Mouse (Mus musculus) thymus, adult 18-20 months (tissue): ENCODE results near the gene Cox8c.

Experiments used
- DNase-seq, 2 experiments: peaks; one replicate each; pipeline ENCODE4 v3.0.0; 2022; ENCODE audit warnings: mixed read lengths in 2 of 2

Gene Cox8c

DNA sequence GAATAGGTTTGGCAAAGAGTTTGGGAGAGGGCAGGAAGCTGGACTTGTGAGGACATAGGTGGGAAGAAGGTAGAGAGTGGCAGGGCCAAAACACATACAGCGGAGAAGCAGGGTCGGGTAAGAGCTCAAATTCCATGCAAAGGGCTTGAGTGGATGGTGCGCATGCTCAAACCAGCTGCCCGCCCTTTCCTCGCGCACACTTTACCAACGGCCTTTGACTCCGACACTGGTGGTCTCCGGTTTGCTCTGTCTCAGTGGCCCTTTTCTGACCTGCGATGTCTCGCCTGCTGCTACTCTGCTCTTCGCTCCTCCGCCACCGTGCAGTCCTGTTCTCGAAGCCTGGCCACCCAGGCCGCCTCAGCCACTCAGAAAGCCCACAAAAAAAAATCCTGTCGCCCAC is at the start of gene Cox8c:
Gene Cox8c, plus strand, starts transcription at position 226 of the 400 bp plus-strand sequence.
- no peak for DNase-seq

DNA sequence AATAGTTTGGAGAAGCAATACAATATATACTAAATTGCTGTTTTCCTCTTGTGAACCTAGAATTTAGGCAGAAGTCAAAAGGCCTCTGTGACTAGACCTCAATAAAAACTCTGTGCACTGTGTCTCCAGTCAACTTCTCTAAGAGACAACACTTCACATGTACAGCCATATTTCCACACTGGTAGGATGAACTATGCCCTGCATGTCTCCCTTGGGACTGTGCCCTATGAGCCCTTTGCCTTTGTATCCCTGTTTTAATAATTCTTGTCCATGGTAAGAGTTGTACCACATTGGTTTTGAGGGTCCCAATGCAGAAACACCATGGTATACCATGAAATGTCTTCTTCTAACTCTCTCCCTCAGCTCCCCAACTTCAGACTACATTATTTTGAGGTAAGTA is 38.3 kb upstream of the Cox8c start:
- no peak for DNase-seq

DNA sequence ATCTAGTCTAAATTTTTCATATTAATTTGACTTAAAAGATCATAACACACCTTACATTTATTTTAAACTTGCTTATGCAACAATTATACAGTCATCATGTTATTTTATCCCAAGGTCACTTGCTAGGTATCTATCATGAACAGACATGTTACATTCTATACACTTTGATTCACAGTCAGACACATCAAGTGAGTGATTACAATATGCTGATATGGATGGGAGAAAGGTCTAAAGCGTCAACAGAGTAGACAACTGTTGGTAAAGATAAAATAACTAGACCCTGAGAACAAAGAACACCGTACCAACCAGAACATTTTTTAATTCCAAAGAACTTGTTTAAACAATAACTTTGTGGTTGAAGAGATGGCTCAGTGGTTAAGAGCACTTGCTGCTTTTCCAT is 29.3 kb upstream of the Cox8c start:
- DNase-seq = no peak

DNA sequence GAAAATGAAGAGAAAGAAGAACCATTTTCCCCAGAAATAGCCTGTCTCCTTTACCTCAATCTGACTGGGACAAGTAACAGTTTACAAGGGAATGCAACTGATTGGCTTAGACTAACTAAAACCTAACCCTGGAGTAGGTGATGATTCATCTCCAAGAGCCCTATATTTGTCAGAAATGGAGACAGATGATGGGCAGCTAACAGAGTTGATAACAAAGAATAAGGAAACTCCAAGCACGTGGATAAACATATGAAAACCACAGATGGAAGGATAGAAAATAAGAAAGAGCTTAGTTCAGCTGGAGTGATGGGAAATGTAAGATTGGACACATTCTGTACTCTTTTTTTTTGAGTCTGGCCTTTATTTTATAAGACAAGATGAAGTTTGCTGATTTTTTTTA is 28.6 kb upstream of the Cox8c start:
- no peak for DNase-seq

DNA sequence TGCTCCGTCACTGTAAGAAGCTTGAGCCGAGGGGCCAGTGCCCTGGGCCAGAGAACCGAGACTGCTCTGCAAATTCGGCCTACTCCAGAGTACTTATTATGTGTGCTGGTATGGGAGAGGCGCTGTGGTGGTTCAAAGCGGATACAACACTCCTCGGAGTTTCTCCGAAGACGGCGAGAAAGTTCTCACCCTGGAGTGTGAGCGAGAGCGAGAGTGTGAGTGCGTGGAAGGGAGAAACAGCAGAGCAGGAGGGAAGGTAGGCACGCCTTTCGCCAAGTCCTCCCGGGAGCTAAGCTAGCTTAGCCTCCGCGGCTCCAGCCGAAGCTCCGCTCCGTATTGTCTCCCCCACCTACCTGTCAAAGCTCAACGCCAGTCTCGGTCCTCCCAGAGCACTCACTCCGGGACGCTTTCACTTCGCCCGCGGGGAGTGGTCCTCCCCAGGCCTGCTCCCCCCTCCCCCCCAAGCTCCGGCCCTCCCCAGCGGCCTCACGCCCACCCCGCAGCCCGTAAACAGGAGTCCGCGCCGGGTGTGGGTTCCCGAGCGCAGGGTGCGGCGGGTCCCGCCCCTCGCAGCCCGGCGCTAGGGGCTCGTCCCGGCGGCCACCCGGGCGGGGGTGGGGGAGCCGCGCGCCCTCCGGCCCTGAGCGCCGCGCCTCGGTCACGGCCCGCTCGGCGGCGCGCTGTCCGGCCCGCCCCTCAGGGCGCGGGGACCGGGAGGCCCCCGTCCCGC is 21.6 kb upstream of the Cox8c start:
- DNase-seq = peak; percentile 35 to 41

DNA sequence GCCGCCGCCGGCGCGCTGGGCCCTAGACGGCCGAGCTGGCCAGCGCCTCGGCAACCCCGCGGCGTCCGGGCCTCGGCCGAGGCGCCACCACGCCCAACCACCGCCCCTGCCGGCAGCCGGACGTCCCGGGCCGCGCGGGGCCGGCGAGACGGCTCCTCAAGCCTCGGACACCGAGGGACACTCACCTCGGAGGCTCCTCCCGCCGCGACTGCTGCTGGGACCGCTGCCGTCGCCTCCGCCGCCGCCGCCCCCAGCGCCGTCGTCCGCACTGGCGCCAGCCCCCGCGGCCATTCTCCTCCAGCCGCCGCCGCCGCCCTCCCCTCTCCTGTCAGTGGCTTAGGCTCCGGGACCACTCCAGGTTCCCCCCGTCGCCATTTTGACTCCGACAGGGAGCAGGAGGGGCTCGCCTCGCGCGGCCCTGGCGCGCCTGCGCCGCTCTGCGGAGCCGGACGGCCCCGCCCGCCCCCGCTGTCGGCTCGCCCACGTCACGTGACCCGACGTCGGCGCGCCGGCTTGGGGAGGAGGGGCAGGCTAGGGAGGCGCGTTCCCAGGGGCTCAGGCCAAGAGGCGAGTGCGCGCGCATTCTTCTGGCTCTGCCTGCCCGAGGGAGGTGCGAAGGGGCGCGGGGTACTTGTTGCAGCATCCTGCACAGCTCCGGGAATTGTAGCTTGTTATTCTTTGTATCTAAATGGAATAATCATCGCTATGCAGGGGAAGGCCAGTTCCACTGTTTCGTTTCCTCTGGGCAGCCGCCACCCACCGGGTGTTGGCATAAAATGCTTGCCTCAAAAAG is 20.9 kb upstream of the Cox8c start, which contains the start of gene Btbd7:
Gene Btbd7, minus strand, starts transcription at position 441 of the 793 bp plus-strand sequence.
- peak; percentile 96 for DNase-seq

DNA sequence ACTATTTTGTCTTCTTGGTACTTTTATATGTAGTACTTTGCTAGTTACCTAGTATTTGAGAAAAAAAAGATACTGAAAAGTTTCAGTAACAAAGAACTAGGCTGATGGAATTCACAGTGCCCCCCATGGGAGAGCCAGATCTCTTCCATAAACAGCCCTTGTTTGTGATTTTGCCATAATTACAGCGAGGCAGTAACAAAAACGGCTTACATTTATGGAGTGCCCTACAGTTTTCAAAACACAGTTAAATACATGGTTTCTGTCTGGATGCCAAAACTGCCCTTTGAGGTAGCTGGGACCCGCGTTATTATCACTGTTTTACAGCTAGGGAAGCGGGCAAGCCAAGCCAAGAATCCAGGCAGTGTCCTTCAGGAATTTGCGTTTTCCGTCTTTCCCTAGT is 20.2 kb upstream of the Cox8c start:
- no peak for DNase-seq

DNA sequence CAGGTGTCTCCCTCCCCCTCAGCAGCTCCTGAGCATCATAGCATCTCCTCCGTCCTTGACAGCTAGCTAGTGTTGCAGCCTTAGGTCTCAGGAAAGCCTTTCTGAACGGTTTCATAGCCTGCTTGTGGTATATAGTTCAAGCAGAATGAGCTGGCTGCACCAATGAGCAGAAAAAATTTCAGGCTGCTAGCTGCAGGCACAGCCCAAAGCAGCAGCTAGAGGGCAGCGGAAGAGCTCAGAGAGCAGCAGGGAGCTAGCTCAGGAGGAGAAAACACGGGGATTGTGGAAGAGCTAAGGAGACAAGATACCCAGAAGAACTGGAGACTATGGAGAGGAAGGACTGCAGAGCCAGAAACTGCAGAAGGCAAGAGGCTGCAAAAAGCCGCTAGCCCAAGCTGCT is 13.4 kb upstream of the Cox8c start:
- DNase-seq = peak in 1 of 2 experiments; percentile 8

DNA sequence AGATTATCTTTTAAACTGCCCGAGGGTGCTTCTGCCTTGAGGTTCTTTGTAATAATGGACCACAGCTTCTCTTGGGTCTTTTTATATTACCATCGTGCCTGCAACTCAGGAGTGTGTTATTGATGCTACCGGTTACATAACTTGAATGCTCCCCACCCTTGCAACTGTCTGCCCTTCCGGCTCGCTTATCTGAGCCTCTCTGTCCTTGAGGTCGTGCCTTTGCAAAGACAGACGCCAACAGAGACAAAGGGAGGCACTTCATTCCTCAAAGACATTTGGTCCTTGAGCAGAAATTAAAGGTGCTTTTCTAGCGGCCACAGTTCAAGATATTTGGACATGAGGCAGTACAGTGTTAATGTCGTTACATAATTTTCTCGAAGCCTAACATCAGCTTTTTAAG is 11.8 kb upstream of the Cox8c start:
- DNase-seq = no peak

DNA sequence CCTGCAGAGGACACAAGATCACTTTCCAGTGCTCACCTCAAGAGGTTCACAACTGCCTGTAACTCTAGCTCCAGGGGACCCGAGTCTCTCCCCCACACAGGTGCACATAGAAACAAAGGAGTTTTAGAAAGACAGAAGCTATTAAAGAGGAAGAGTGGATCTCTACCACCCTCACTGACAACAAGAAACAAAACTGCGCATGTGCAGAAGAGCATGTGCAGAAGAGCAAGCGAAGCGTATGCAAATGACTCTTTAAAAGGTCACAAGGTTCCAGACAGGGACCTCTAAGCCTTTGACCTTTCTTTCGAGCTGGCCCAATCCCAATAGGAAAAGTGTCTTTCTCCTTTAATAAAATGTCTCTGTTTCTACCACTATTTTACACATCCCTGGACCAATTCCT is 10.5 kb upstream of the Cox8c start:
- DNase-seq = no peak

DNA sequence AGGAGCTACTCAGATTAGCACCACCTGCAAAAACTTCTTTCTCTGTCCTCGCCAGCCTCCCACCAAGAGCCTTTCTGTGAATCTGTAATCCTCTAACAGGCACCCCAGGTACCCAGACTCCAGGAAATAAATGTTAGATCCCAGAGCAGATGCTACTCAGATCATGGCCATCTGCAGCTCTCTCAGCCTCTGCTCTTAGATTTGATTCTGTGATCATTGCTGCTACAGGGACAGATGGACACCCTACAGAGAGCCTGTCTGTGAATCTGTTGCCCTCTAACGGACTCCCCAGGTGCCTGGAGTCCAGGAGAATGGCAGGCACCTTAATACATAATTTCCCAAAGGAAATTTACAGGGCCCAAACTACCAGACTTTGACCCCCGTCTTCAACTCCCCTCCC is 9.1 kb downstream of the Cox8c start:
- DNase-seq = no peak

DNA sequence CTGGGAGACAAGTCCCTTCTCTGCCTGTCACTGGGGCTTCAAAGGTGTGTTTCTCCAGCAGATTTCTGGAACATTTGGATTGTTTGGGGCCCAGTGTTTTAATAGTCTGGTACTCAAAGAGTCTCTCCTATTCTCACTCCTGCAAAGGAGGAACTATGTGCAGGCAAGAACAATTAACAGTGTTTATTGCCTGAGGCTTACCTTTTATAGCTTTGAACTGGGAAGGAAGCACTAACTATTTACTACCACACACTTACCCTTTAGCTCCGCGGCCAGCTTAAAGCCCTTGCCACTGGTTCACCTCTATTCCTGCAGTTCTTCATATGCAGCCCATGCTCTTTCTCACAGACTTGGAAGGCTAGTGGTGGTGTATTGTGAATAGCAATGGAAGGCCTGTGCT is 17.0 kb downstream of the Cox8c start:
- no peak for DNase-seq

DNA sequence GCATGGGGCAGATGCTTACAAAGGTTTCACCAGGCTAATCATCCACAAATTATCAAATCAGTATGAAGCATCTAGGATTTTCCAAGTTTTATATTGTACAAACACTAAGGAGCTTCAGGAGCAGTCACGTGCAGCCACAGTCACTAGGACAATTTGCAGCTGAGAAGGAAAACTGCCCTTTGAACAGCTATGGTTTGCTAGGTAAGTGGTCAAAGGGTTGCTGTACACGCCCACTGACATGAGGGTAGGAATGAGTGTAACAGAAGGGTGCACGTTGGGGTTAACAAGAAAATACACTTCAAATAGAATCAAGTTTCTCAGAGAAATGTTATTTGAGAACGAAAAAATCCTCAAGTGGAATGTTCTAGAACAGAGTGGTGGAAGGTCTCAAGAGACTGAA is 30.6 kb downstream of the Cox8c start:
- DNase-seq = no peak

DNA sequence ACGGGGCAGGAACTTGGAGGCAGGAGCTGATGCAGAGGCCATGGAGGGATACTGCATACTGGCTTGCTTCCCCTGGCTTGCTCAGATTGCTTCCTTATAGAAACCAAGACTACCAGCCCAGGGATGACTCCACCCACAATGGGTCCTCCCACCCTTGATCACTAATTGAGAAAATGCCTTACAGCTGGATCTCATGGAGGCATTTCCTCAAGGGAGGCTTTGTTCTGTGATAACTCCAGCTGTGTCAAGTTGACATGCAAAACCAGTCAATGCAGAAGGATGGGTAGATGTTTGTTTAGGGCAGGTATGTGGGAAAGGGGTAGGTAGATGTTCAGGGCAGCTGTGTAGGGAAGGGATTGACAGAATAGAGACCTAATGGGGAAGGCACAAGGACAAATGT is 31.2 kb downstream of the Cox8c start:
- no peak for DNase-seq

DNA sequence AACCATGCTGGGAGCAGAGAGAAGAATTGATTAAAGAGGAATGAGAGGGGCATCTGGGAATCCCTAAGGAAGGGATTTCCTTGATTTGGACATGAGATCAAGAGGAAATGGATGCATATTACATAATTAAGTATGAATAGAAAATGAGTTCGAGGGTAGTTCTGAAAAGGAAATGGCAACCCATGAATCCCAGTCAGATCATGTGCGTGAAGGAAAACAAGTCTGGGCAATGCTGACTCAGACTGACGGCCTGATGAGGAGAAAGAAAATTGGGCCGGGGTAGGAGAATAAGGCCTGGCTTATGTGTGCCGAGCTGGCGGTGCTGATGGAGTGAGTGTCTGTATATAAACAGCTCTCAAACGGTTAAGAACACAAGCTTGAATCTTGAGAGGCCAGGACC is 31.7 kb downstream of the Cox8c start:
- DNase-seq = no peak

DNA sequence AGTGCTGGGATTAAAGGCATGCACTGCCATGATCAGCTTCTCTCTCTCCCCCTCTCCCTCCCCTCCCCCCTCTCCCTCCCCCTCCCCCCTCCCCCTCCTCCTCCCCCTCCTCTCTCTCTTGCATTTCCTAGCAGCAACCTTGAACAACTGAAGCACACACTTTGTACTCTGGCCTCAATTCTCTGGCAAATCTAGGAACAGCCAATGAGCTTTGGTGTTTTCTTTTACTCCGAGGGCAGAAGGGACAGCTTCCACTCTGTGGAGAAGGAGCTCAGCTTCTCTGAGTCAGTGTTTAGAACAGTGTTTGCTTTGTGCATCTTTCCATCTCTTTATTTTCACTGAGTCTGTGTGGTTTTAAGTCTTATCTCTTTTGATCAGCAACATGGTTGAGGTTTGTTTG is 36.8 kb downstream of the Cox8c start:
- no peak for DNase-seq

DNA sequence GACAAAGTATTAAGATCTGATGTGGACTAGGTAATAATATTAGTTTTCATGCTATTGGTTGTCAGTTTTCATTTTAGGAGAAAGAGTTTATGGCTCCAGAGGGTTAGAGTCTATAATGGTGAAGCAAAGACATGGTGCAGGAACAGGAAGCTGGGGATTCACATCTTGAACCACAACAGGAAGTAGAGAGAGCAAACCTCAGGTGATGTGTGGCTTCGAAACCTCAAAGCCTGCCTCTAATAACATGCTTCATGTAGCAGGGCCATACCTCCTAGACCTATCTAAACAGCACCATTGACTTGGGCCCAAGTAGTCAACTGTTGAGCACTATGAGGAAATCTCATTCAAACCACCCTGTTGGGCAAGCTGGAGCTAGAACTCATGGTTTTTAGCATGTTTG is 46.5 kb downstream of the Cox8c start:
- no peak for DNase-seq

DNA sequence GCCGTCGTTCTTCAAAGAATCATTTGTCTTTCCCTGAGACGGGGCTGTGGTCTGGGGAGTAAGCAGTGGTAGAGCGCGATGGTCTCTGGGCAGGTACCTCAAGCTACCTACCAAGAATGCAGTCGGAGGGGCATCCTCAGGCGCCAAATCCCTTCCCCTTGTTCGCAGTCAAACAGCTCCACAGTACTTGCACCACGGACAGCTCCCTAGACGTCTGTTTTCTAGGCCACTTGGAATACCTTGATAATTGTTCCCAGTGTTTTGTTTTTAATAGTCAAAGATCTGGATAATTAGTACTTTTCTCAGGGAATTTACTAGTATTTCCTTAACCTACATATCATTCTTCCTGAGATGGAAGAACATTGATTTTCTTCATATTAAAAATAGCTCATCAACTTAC is 48.7 kb downstream of the Cox8c start:
- no peak for DNase-seq

DNA sequence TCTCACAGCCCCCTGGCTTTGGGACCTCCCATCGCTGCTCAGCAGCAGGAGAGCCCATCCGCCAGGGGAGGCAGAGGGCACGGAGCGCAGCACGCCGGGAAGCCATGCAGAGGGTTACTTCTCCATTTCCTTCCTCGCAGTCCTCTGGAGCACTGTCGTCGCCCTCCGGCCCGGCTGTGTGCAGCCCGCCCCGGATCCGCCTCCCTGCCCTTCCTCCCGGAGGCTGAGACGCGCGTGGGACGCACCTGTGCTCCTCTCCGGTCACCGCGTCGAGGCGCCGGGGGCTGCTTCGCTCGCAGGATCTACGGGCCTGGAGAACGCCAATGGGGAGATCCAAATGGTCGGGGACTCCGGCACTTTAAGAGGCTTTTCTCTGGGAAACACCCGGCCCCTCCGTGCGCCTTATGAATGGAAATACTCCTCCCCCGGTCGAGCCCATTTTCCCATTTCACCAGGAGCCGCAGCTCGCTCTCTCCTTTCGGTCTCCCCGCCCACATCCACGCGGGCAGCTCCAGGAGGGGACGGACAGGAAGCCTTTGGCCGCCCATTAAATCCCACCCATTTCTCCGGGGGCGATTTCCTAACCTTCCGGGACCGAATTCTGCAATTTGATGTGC is 49.8 kb downstream of the Cox8c start, which contains the start of gene Unc79:
Gene Unc79, plus strand, starts transcription at position 82 of the 617 bp plus-strand sequence.
- no peak for DNase-seq

DNA sequence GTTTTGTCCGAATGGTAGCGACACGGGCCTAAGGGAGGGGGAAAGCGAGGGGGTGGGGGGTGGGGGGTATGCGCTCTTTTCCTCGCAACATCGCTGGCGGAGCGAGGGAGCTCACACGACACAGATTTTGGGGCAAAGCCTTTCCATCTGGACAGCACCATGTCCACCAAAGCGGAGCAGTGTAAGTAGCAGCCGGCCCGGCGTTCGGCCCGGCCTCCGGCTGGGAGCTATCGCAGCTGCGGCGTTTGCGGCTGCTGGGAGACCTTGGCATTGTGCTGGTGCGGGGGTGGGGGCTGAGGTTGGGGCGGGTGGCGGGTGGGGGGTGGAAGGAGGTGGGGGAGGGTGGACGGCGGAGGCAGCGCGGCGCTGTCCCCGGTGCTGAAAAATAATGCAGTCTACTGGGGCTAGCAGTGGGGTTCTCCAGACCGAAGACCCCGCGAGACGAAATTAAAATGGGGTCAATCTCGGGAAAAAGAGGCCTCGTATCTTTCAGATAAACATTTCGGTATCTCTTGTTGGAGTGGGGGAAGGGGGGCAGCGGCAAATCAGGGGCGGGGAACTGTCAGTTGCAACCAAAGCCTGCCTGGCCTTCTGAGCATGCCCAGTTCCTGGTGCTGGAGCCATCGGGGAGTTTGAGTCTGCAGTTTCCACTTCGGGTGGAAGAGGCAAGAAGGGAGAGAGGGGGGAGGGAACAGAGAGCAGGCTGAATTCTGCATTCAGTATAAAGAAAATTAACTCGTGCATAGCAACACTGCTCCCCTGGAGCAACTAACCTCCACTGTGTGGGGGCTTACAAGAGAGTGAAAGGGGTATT is 50.5 kb downstream of the Cox8c start:
- DNase-seq = no peak
